ENCODE assay signal across 12 mouse cellular contexts in the genomic region with DNA sequence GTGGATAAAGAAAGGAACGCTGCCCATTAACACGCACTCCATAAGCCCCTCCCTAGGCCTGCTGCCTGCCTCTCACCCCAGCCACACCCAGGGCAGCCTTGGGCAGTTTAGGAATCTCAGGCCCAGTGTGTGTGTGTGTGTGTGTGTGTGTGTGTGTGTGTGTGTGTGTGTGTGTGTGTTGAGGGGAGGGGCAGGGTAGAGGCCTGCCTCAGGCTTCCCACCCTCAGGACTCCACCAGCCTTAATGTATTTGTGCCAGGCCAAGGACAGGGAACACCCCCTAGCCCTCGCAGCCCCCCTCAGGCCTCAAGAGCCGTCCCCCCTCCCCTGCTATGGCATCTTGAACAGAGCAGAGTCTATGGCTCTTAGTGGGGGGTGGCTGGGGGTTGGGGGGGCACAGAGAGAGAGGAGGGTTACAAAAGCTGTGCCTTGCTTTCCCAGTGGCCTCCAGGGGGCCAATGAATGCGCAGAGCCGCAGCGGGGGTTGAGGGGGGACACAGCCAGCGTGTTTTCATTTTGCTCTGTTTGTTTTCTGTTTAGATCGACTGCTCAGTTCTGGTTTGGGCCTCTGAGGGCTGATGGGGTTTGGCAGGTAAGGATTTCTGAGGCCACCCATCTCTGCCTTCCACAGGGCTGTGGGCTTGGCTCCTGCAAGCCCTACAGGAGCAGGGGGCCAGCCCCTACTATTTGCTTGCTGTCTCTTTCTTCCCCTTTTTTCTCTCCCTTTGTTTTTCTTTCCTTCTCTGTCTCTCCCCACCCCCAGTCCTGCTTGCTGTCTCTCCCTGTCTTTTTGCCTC.
DNase-seq lines count a peak whose midpoint lies in the region; ATAC-seq and TF ChIP-seq lines count a peak whose summit lies in the region.
"Had no signal": no experiment of that assay in that cellular context is flagged by ENCODE, and none has a peak within 500 bp of the region (broad histone marks: within the 10 kb centered on the region; RNA-seq: fewer than 3 reads in every experiment).

No protein-coding gene starts in this region.

- peak overlapping the region; percentile 61 for H3K27ac ChIP-seq in embryonic facial prominence, embryonic 14.5 days (replicated peaks; ENCODE audit: low read depth, low read length)
- peak overlapping the region; percentile 79 for H3K27ac ChIP-seq in hindbrain, embryonic 10.5 days
- H3K27ac ChIP-seq in midbrain, postnatal 0 days (ENCODE audit: low read depth, low read length), result no peak overlapping the region
- H3K27ac ChIP-seq: gastrocnemius, adult 2 months; macrophage had no signal

- peak; percentile 47; the same call in 1 of the 2 replicates for ATAC-seq in embryonic facial prominence, embryonic 14.5 days (ENCODE audit: low read depth)
- no peak for ATAC-seq in midbrain, postnatal 0 days (ENCODE audit: low FRiP score)

- peak overlapping the region; percentile 23; the same call in 1 of the 2 replicates for H3K9ac ChIP-seq in embryonic facial prominence, embryonic 14.5 days (ENCODE audit: low read depth, low read length)
- no peak overlapping the region for H3K9ac ChIP-seq in midbrain, postnatal 0 days (replicated peaks; ENCODE audit: low read length, poor library complexity, severe bottlenecking)

- TF ChIP-seq POLR2A in lung, adult 2 months (IDR thresholded peaks at IDR 0.05; ENCODE audit: borderline replicate concordance, extremely low read depth, low read depth, low read length), result no peak

- 20% methylated on average over 6 of the region's 9 CpGs for WGBS in embryonic facial prominence, embryonic 14.5 days
- WGBS in hindbrain, embryonic 10.5 days, result 31% methylated on average over 9 of the region's 9 CpGs
- 53% methylated on average over 9 of the region's 9 CpGs for WGBS in lung, adult 2 months
- WGBS in midbrain, postnatal 0 days, result 19% methylated on average over 7 of the region's 9 CpGs

- TF ChIP-seq CTCF in lung, adult 2 months (IDR thresholded peaks at IDR 0.05; ENCODE audit: insufficient read depth, low read length), result no peak
- TF ChIP-seq CTCF in midbrain, postnatal 0 days (IDR thresholded peaks at IDR 0.05), result 0 out of 2 replicates have a peak, but pooled peaks have one; percentile 1

- DNase-seq in embryonic facial prominence, embryonic 14.5 days (ENCODE audit: low spot score), result peak; percentile 45
- peak; percentile 37 for DNase-seq in hindbrain, embryonic 10.5 days (ENCODE audit: low spot score)
- peak; percentile 29 for DNase-seq in lung, adult 2 months
- no peak for DNase-seq in midbrain, postnatal 0 days (ENCODE audit: low spot score)
- no peak for DNase-seq in gastrocnemius, adult 8-10 months (ENCODE audit: low spot score in 2 of 2)
- no peak for DNase-seq in urinary bladder, postnatal 4 days (ENCODE audit: low spot score in 2 of 2)
- no peak for DNase-seq in MN1 (ENCODE audit: low spot score)
- DNase-seq in spleen, postnatal 10 days (ENCODE audit: low spot score in 2 of 2), result no peak
- DNase-seq: adrenal gland, postnatal 25 days; cerebellum, postnatal 36 days; gastrocnemius, adult 2 months had no signal

- peaks cover 10% of the 10 kb centered on the region; the same call in 1 of the 2 replicates for H3K4me1 ChIP-seq in embryonic facial prominence, embryonic 14.5 days (ENCODE audit: control insufficient read depth, insufficient read depth, low read length)
- peaks cover 37% of the 10 kb centered on the region for H3K4me1 ChIP-seq in hindbrain, embryonic 10.5 days (replicated peaks)
- H3K4me1 ChIP-seq in lung, adult 2 months (ENCODE audit: control insufficient read depth, insufficient read depth, low read length), result peaks cover 4% of the 10 kb centered on the region
- no peaks in the 10 kb centered on the region for H3K4me1 ChIP-seq in midbrain, postnatal 0 days (ENCODE audit: insufficient read depth, low read length)

- no peak overlapping the region for H3K4me3 ChIP-seq in embryonic facial prominence, embryonic 14.5 days (ENCODE audit: low read depth, low read length)
- no peak overlapping the region for H3K4me3 ChIP-seq in hindbrain, embryonic 10.5 days
- H3K4me3 ChIP-seq in lung, adult 2 months (replicated peaks; ENCODE audit: extremely low read depth, low read depth, low read length), result no peak overlapping the region
- no peak overlapping the region for H3K4me3 ChIP-seq in midbrain, postnatal 0 days (ENCODE audit: low read depth, low read length)
- H3K4me3 ChIP-seq: gastrocnemius, adult 2 months had no signal

- no peak overlapping the region; the same call in 1 of the 2 replicates for H3K4me2 ChIP-seq in embryonic facial prominence, embryonic 14.5 days (ENCODE audit: low read depth, low read length)
- H3K4me2 ChIP-seq in midbrain, postnatal 0 days (ENCODE audit: low read depth, low read length, poor library complexity, severe bottlenecking), result no peak overlapping the region

- H3K36me3 ChIP-seq in embryonic facial prominence, embryonic 14.5 days (ENCODE audit: control insufficient read depth, insufficient read depth, low read length), result no peaks in the 10 kb centered on the region
- H3K36me3 ChIP-seq in hindbrain, embryonic 10.5 days, result no peaks in the 10 kb centered on the region
- no peaks in the 10 kb centered on the region for H3K36me3 ChIP-seq in midbrain, postnatal 0 days (ENCODE audit: insufficient read depth, low read length)

- H3K27me3 ChIP-seq in embryonic facial prominence, embryonic 14.5 days (replicated peaks; ENCODE audit: control insufficient read depth, insufficient read depth, low read length), result peaks cover 8% of the 10 kb centered on the region; the same call in 1 of the 2 replicates
- H3K27me3 ChIP-seq in hindbrain, embryonic 10.5 days (ENCODE audit: insufficient read depth, poor library complexity, severe bottlenecking), result peaks cover 80% of the 10 kb centered on the region
- peaks cover 3% of the 10 kb centered on the region; the same call in 1 of the 2 replicates for H3K27me3 ChIP-seq in midbrain, postnatal 0 days (ENCODE audit: insufficient read depth, low read length)

- no peaks in the 10 kb centered on the region for H3K9me3 ChIP-seq in embryonic facial prominence, embryonic 14.5 days (ENCODE audit: control insufficient read depth, low read length)
- H3K9me3 ChIP-seq in hindbrain, embryonic 10.5 days, result no peaks in the 10 kb centered on the region
- no peaks in the 10 kb centered on the region for H3K9me3 ChIP-seq in midbrain, postnatal 0 days (ENCODE audit: low read length)

Comparison
In these comparisons a context has a peak if more than half of its experiments do, and no peak if none do; other contexts are left out.
1. DNase-seq: peak in embryonic facial prominence, embryonic 14.5 days (single experiment), hindbrain, embryonic 10.5 days (single experiment) and lung, adult 2 months (single experiment); none in midbrain, postnatal 0 days (single experiment), gastrocnemius, adult 8-10 months (0 of 2), urinary bladder, postnatal 4 days (0 of 2), MN1 (single experiment) and spleen, postnatal 10 days (0 of 2).